Mouse (Mus musculus) liver, embryonic 16.5 days (tissue): ENCODE results near the gene Olfr571. TPM values are rescaled to one million over a fixed set of nuclear protein-coding genes. Genes with fewer than 3 reads are reported as not detected.

Source experiments
- ATAC-seq: fragments of 200-750 bp; cut with Nextera tagmentation; 2 replicates; pipeline ENCODE4 v1.8.0; 2017; ENCODE audit warnings: low read depth, mild to moderate bottlenecking, moderate number of reproducible peaks, moderate library complexity
- H3K27ac ChIP-seq: fragments of 300-500 bp; sonication (generic); 2 replicates; pipeline ENCODE4 v1.5.1; 2014; ENCODE audit warnings: mild to moderate bottlenecking, low read length
- H3K27me3 ChIP-seq: fragments of 300-500 bp; sonication (generic); 2 replicates; pipeline ENCODE4 v1.6.1; 2014; ENCODE audit warnings: low read depth, low read length, mixed read lengths; ENCODE audit not compliant: control insufficient read depth, insufficient read depth
- H3K36me3 ChIP-seq: fragments of 300-500 bp; sonication (generic); 2 replicates; pipeline ENCODE4 v1.6.1; 2014; ENCODE audit warnings: mild to moderate bottlenecking; ENCODE audit not compliant: control insufficient read depth, insufficient read depth
- H3K4me1 ChIP-seq: fragments of 300-500 bp; sonication (generic); 2 replicates; pipeline ENCODE4 v1.6.1; 2014; ENCODE audit warnings: low read depth, low read length, mixed read lengths; ENCODE audit not compliant: control insufficient read depth
- H3K4me2 ChIP-seq: fragments of 300-500 bp; sonication (generic); 2 replicates; pipeline ENCODE4 v1.6.1; 2014; ENCODE audit warnings: low read depth, low read length, mixed read lengths
- H3K4me3 ChIP-seq: fragments of 300-500 bp; sonication (generic); 2 replicates; pipeline ENCODE4 v1.5.1; 2014; ENCODE audit warnings: low read depth, mild to moderate bottlenecking, low read length
- H3K9ac ChIP-seq: fragments of 300-500 bp; sonication (generic); 2 replicates; pipeline ENCODE4 v1.6.1; 2014; ENCODE audit warnings: low read depth, low read length
- H3K9me3 ChIP-seq: fragments of 300-500 bp; sonication (generic); replicated peaks from 2 replicates; pipeline ENCODE4 v1.6.1; 2016; ENCODE audit warnings: low read length; ENCODE audit not compliant: control insufficient read depth
- WGBS: fragments of 180-500 bp; shearing (Covaris S2); extraction: QIAGEN DNeasy Blood & Tissue Kit; methylation state at CpG from one replicate; pipeline ENCODE4 v1.1.7; 2014; ENCODE audit not compliant: insufficient replicate concordance; 5-methylcytosine and 5-hydroxymethylcytosine counted together
- polyA plus RNA-seq: library from polyadenylated mRNA; unstranded; fragments of >200 nt; fragmentation: Nextera tagmentation; extraction: Ambion mirVana; gene quantifications from 2 replicates; pipeline ENCODE4 v1.2.1, GENCODE M21; 2015

The Olfr571 gene
- not detected in 2 replicates for polyA plus RNA-seq

DNA sequence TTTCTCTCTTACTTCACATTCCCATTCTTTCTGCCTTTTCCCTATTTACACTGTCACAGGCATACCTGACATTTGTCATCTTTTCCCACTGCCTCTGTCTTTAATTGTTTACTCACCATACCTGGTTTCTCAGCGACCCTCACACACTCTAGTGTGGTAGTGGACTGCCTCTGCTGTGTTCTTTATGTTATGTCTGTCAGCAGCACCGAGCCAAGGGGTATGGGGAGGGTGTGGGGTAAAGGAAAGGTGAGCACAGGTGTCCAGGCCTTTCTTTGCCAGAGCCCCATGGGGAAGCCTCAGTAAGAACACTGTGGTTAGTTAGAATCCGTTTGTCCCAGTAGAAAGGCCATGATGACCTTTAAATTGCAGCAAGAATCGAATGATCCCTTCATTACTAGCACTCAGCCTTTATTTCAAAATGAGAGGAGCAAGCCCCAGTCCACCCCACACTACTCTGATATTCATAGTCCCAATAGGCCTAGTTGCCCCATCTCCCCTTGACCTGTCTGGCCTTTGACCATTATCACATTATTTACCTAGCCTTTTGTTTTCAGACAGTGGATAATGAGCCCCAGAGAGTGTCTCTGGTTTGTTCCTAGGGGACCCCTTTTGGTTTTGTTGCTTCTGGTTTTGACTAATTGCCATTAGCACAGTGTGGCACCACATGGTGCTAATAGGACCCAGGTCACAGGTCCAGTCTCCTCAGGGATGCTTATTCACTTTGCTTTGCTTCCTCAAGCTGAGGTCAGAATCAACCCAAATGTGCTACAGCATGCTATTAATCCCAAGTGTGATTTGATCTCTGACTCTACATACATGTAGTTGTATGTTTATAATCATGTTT is at the start of gene Olfr571:
Gene Olfr571 (minus strand): TSS at position 505 of the 844 bp plus-strand sequence.
- Histone ChIP-seq H3K27ac (no peak within 1 kb of the TSS), H3K4me2 (no peak within 1 kb of the TSS), H3K27me3 (no peaks in the 10 kb centered on the region), H3K4me1 (no peaks in the 10 kb centered on the region), H3K36me3 (no peaks in the 10 kb centered on the region), H3K9ac (no peak within 1 kb of the TSS), H3K4me3 (no peak within 1 kb of the TSS), H3K9me3 (no peaks in the 10 kb centered on the region)
- WGBS: 42% methylated on average over 4 of the region's 4 CpGs
- ATAC-seq: no peak

DNA sequence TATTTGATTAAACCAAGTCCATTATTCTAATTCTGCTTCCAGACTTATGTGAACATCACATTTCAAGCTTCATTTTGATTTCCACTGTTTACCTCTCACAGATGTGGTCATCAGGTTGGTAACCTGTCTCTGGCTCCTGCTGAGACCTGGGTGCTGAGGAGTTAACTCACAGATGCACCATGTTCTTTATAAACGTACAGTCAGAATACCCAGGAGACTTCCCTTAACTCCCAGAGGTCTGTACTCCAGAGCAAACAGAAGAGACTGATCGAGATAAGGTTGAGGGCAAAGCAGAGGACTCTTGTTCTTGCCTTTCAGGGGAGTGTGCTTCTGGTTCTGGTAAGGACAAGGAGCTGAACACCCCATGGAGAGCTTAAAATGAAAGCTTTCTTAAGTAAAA is 45.0 kb upstream of the Olfr571 start, which contains the start of gene Olfr576:
Gene Olfr576 (plus strand): TSS at position 301 of the 400 bp plus-strand sequence.
- Histone ChIP-seq H3K27ac (no peak within 1 kb of the TSS), H3K4me2 (no peak within 1 kb of the TSS), H3K9me3 (no peaks in the 10 kb centered on the region), H3K9ac (no peak within 1 kb of the TSS), H3K36me3 (no peaks in the 10 kb centered on the region), H3K4me1 (no peaks in the 10 kb centered on the region), H3K27me3 (no peaks in the 10 kb centered on the region), H3K4me3 (no peak within 1 kb of the TSS)
- no peak for ATAC-seq
- 12% methylated on average over 2 of the region's 2 CpGs for WGBS

DNA sequence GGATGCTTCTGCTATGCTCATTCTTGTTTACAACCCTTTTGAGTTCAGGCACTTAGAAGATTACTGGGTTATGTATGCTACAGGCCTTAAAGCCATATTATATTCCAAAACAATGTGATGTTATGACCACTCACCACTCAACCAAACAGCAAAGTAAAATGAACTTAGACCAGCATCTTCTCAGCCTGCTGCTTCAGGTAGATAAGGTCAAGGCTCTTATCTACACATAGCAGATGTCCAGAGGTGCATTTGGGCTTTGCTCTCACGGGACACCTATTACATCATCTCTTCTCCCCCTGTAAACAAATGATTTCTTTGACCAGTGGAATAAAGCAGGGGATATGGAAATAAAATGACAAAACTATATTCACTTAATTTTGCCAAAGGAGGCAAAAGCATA is 41.3 kb upstream of the Olfr571 start, which contains the start of gene Olfr575:
Gene Olfr575 (minus strand): TSS at position 183 of the 400 bp plus-strand sequence.
- Histone ChIP-seq H3K4me2 (no peak within 1 kb of the TSS), H3K36me3 (no peaks in the 10 kb centered on the region), H3K9me3 (no peaks in the 10 kb centered on the region), H3K27ac (peak within 1 kb of the TSS; percentile 57), H3K9ac (no peak within 1 kb of the TSS), H3K27me3 (no peaks in the 10 kb centered on the region), H3K4me3 (no peak within 1 kb of the TSS), H3K4me1 (no peaks in the 10 kb centered on the region)
- peak; percentile 94 for ATAC-seq
- WGBS: 7% methylated on average over 1 of the region's 1 CpGs

DNA sequence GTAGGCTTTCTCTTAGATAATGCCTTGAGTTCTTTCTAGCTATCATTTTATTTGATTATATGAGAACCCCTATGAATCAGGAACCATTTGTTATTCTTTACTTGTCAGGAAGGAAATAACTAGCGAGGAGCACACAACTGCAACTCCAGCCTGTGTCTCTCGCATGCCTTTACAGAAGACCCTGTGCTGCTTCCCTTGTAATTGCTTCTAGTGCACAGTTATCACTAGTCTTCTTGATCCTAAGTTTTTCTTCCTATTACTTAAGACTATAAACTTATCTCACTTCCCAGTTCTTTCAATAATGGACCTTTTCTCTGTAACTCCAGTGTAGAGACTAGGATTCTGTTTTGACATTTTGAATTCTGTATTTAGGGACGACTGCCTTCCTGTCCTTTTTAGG is 40.8 kb upstream of the Olfr571 start:
- Histone ChIP-seq H3K27ac (peak overlapping the region; percentile 57), H3K4me2 (no peak overlapping the region)
- peak; percentile 52; the same call in 1 of the 2 replicates for ATAC-seq

DNA sequence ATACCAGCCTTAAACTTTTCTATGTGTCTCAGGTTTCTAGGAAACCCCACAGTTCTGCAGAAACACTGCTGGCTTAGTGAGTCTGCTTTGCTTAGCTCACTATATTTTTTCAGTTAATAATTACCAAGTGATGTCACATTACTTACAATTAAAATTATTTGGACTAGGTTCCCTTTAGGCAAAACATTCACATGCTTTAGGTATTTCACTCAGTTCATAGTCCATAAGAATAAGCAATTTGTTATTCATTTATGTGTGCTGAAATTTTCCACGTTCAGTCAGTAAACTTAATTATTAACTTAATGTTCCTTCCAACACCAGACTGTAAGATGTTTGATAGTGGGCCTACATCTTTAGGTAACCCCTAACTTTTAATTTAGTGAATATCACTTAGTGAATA is 33.4 kb upstream of the Olfr571 start:
- no peak overlapping the region for H3K27ac ChIP-seq
- no peaks in the 10 kb centered on the region for H3K27me3 ChIP-seq
- H3K4me2 ChIP-seq: no peak overlapping the region
- ATAC-seq: no peak
- 52% methylated on average over 1 of the region's 1 CpGs for WGBS
- no peaks in the 10 kb centered on the region for H3K36me3 ChIP-seq
- H3K4me1 ChIP-seq: no peaks in the 10 kb centered on the region
- H3K9ac ChIP-seq: no peak overlapping the region
- H3K9me3 ChIP-seq: no peaks in the 10 kb centered on the region
- H3K4me3 ChIP-seq: no peak overlapping the region

More for the DNA sequence above, 40.8 kb upstream of the Olfr571 start:
- Histone ChIP-seq H3K36me3 (no peaks in the 10 kb centered on the region), H3K4me1 (no peaks in the 10 kb centered on the region), H3K4me3 (no peak overlapping the region), H3K27me3 (no peaks in the 10 kb centered on the region), H3K9ac (no peak overlapping the region), H3K9me3 (no peaks in the 10 kb centered on the region)
- 53% methylated on average over 3 of the region's 3 CpGs for WGBS

DNA sequence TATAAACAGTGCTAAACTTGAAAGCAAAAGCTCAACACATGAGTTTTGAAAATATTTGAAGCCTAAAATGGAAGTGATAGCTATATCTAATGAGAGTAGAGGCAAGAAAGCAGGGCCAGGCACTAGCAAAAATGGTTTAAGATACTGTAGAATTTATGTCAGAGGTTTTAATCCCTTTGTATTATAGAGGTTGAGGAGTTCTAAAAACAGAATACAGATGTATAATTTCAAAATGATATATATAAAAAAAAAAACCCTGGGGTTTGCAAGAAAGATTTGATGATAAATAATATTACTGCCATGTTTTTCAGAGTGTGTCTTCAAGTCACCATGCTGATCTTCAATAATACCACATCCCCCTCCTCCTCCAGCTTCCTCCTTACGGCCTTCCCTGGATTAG is 30.8 kb upstream of the Olfr571 start, which contains the start of gene Olfr574:
Gene Olfr574 (plus strand): TSS at position 301 of the 400 bp plus-strand sequence.
- H3K9ac ChIP-seq: no peak within 1 kb of the TSS
- 62% methylated on average over 1 of the region's 1 CpGs for WGBS
- no peaks in the 10 kb centered on the region for H3K4me1 ChIP-seq
- no peak within 1 kb of the TSS for H3K27ac ChIP-seq
- no peaks in the 10 kb centered on the region for H3K27me3 ChIP-seq
- H3K4me2 ChIP-seq: no peak within 1 kb of the TSS
- no peak within 1 kb of the TSS for H3K4me3 ChIP-seq
- no peak for ATAC-seq
- H3K36me3 ChIP-seq: no peaks in the 10 kb centered on the region
- H3K9me3 ChIP-seq: no peaks in the 10 kb centered on the region

DNA sequence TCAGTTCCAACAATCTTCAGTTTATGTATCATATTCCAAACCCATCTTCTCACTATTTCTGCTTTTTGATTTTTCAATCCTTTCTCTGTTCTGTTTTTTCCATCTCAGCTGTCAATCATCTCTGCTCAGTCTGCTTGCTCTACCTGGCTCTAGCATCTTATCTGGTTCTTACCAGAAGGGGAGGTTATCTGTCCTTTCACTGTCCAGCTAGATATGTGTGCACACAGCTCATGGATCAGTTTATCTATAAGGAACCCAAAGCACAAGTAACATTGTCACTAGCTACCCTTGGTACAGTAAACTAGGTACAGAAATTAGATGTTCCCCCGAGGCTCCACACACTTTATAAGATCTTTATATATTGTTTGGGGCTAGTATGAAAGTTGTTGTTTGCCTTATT is 26.1 kb upstream of the Olfr571 start:
- Histone ChIP-seq H3K4me1 (no peaks in the 10 kb centered on the region), H3K27ac (no peak overlapping the region), H3K36me3 (no peaks in the 10 kb centered on the region), H3K9me3 (no peaks in the 10 kb centered on the region), H3K9ac (no peak overlapping the region), H3K27me3 (no peaks in the 10 kb centered on the region), H3K4me2 (no peak overlapping the region), H3K4me3 (no peak overlapping the region)
- 54% methylated on average over 1 of the region's 1 CpGs for WGBS
- peak; percentile 87 for ATAC-seq

DNA sequence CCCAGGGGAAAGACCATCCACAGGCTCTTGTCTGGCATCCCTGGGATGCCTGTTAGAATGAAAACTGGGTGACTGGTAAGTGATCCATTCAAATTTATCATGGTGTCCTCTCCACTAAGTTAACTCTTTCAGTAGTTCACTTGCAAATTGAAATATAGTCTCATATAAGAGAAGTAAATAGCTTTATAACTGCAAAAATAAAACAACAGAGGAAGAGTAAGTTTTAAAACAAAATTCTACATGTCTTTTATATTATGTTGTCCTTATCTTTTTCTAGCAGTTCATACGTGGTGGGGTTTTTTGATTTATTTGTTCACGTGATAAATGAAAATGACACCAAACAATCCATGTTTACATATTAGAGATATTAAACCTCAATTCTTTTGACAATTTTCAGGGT is 25.1 kb upstream of the Olfr571 start, which contains the start of gene Olfr573-ps1:
Gene Olfr573-ps1 (minus strand): TSS at position 101 of the 400 bp plus-strand sequence.
- H3K9me3 ChIP-seq: no peaks in the 10 kb centered on the region
- no peaks in the 10 kb centered on the region for H3K4me1 ChIP-seq
- WGBS: 81% methylated on average over 2 of the region's 2 CpGs
- H3K27ac ChIP-seq: no peak within 1 kb of the TSS
- no peak within 1 kb of the TSS for H3K4me3 ChIP-seq
- H3K4me2 ChIP-seq: no peak within 1 kb of the TSS
- no peaks in the 10 kb centered on the region for H3K27me3 ChIP-seq
- H3K9ac ChIP-seq: no peak within 1 kb of the TSS
- H3K36me3 ChIP-seq: no peaks in the 10 kb centered on the region
- no peak for ATAC-seq

DNA sequence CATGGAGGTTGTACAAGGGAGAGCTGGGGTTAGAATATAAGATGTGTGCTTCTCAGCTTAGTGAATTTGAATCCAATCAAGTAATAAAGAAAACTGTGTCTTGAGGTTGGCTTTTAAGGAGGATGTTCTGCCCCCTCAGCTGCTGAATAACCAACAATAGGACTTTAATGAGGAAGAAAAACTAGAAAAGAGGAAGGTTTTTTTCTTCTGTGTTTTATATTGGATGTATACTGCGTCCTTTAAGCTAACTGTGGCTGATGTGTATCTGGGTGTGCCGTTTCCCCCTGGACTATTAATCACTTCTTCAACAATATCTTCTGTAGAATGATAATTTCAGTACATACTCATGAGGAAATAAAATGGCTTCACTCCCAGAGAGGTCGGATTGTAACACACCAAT is 9.8 kb upstream of the Olfr571 start:
- H3K4me1 ChIP-seq: no peaks in the 10 kb centered on the region
- no peaks in the 10 kb centered on the region for H3K36me3 ChIP-seq
- H3K27ac ChIP-seq: no peak overlapping the region
- 34% methylated on average over 3 of the region's 3 CpGs for WGBS
- H3K4me3 ChIP-seq: no peak overlapping the region
- no peak overlapping the region for H3K9ac ChIP-seq
- no peak overlapping the region for H3K4me2 ChIP-seq
- ATAC-seq: no peak
- no peaks in the 10 kb centered on the region for H3K9me3 ChIP-seq
- H3K27me3 ChIP-seq: no peaks in the 10 kb centered on the region
